Mouse (Mus musculus) cortical plate, adult 2 months (tissue): ENCODE data around the gene Arvcf.

Experiments
- CTCF ChIP-seq: fragments of 200-500 bp; IDR thresholded peaks from 2 replicates; pipeline ENCODE4 v1.5.1; 2011; ENCODE audit warnings: mild to moderate bottlenecking, control low read depth, low read length; ENCODE audit not compliant: insufficient read depth; ENCODE audit errors: extremely low read depth
- POLR2A ChIP-seq: fragments of 200-500 bp; IDR thresholded peaks from 2 replicates; pipeline ENCODE4 v1.6.1; 2011; ENCODE audit warnings: mild to moderate bottlenecking, low read length, control low read depth; ENCODE audit not compliant: insufficient read depth; ENCODE audit errors: extremely low read depth

GRCm38 (mm10) chr16:18370197-18370596, 22.2 kb downstream of the Arvcf start:
- TF ChIP-seq POLR2A (no peak), CTCF (no peak)
